Mouse (Mus musculus): ENCODE data around the gene Atad1. TPM values are rescaled to one million over a fixed set of nuclear protein-coding genes. Genes with fewer than 3 reads are reported as not detected.
"Not testable (repeated sequence)": the region's sequence is repeated elsewhere in the genome, so short reads cannot be mapped to it uniquely, and the experiment has no call there.

Atad1 gene
- 66.8 and 70.7 TPM in 2 replicates for polyA plus RNA-seq (2012; rRNA removed)

DNA sequence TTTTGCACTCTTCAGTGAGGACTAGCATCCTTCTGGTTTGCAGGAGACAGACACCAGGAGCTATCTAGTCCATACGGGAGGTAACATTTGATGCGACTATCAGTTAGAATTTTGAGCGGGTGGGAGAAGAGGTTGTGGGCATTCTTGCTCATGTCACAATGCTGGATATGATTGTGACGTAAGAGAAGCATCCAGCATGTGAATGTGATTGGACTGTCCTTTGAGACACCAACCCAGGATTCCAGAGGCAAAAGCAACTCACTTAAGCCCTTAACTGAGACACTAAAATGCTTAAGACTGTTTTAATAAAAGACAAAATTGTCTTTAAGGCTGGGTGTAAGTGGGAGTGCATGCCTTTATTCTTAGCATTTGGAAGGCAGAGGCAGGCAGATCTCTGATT, at the start of gene Atad1:
Gene Atad1 (minus strand): TSS at position 101 of the 400 bp plus-strand sequence.
- DNase-seq (ENCODE audit: extremely low spot score in 1 of 2, low spot score in 1 of 2), result no peak

DNA sequence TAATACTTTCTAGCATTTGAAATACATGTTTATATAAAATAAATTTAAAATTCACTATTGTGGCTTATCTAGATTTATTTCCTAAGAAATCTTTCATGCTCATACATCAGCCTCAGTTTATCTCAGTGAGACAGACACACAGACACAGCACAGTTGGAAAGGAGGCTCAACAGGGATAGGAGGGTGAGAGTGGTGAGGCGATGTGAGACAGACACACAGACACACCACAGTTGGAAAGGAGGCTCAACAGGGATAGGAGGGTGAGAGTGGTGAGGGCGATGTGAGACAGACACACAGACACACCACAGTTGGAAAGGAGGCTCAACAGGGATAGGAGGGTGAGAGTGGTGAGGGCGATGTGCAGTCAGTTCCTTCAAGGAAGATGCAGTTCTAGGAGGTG, 48.4 kb upstream of the Atad1 start:
- not testable (repeated sequence) for DNase-seq (ENCODE audit: extremely low spot score in 1 of 2, low spot score in 1 of 2)

DNA sequence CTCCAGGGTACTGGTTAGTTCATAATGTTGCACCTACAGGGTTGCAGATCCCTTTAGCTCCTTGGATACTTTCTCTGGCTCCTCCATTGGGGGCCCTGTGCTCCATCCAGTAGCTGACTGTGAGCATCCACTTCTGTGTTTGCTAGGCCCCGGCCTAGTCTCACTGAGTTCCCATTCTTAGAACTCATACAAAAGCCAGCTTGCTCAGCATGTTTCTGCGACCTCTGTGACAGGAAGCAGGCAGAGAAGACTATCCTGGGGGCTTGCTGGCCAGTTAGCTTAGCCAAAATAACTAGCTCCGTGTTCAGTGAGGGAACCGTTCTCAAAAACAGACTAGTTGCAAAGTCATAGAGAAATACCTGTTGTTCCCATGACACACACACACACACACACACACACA, 47.8 kb upstream of the Atad1 start:
- DNase-seq (ENCODE audit: extremely low spot score in 1 of 2, low spot score in 1 of 2), result peak in 1 of 2 experiments; percentile 23

DNA sequence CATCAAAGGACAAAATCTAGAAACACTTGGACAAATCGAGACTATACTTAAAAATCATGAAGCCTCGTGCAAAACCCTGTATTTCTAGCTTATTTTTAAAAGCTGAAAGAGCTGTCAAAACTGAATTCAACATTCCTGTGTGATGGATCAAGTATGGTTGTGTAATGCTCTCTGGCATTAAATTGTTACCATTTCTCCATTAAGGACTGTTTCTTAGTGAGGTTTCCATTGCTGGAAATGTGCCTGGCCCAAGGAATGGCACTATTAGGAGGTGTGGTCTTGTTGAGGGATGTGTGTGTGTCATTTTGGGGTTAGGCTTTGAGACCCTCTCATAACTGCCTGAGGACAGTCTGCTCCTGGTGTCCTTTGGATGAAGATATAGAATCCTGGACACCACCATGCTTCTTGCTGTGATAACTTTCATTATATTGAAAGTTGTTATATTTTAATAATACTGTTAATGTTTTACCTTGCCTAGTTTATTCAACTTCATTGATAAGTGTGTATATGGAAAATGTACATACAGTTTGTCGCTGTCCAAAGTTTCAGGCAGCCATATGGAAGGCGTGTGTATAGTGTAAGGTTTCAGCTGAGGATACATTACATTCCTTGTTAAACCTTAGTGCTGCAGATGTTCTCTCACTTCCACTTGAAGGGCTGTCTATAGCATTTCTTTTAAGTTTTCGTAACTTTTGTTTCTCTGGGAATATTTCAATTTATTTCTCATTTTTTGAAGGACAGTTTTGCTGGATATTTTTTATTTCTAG, 41.9 kb upstream of the Atad1 start:
- DNase-seq (ENCODE audit: extremely low spot score in 1 of 2, low spot score in 1 of 2), result no peak

DNA sequence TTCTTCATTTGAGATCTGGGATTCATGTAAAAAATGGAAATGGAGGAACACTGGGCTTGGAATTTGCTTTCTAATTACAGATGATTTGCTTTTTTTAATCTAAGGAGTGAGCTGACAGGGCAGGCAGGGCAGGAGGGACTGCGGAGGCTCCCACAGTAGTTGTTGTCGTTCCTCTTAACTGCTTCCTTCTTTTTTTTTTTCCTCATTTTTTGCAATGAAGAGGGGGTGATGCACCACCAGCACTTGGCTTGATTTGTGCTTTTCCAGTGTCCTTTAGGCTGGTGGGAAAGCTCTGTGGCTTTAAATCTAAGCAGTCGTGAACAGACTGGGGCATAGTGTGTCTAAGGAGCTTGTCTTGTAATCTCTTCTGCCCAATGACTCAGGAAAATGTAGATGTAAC, 39.5 kb upstream of the Atad1 start:
- no peak for DNase-seq (ENCODE audit: extremely low spot score in 1 of 2, low spot score in 1 of 2)

DNA sequence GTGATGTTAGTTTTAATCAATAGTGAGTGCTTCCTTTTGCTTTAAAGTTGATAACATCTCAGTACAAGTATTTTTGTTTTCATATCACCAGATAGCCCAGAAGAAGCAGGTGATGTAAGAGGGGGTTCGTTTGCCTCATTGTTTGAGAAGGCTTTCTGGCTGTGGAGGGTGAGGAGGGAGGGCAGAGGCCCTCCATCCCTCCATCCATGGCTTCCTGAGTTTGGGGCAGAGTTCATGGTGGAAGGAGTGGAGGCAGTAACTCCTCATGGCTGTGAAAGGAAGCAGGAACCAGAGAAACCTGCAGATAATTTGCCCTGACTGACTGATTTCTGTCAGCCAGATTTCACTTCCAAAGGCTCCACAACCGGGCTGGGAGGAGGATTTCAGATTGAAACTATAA, 38.8 kb upstream of the Atad1 start:
- no peak for DNase-seq (ENCODE audit: extremely low spot score in 1 of 2, low spot score in 1 of 2)

DNA sequence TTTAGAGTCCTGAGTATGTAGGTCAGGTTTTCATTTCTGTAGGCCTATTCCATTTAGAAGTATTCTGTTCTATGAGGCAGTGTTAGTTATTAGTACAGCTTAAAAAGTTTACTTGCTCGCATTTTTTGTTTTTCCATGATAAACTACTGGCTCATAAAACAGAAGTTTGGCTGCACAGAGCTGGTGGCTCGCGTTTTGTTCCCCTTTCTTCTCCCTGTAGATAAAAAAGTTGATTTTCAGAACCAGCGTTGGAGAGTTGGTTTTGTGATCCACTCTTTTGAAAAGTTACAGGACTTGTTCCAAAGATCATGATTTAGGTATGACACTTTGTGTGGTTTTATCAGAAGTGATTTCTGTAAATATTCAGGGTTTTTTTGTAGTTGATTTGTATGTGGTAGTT, 22.9 kb upstream of the Atad1 start:
- no peak for DNase-seq (ENCODE audit: extremely low spot score in 1 of 2, low spot score in 1 of 2)

DNA sequence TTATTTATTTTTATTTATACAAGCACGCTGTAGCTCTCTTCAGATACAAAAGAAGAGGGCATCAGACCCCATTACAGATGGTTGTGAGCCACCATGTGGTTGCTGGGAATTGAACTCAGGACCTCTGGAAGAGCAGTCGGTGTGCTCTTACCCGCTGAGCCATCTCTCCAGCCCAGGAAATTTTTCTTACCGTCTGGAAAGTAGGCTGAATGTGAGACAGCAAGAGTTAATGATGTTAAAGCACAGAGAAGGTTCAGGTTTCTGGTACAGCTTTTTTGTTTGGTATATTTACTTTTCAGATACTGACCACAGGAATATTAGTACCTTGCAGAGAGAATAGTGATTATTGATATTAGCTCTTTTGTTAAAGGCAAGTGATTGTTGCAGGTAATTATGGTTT, 21.6 kb upstream of the Atad1 start:
- DNase-seq (ENCODE audit: extremely low spot score in 1 of 2, low spot score in 1 of 2), result no peak

DNA sequence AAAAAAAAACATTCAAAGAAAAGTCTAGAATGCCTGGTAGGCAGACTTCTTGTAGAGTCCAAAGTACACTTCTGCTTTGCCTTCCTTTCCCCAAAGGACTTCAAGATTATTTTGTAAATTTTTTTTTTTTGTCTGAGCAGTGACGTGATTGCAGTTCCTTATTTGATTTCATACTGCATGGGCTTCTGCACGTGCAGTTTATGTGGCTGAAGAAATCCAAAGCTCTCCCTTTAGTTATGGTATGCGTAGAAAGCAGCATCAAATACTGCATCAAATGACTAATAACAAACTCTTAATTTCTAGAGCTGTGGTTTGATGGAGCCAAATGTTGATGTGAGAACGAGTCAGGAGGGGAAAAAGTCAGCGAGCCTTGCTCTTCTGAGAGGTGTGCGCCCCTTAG, 20.9 kb upstream of the Atad1 start:
- DNase-seq (ENCODE audit: extremely low spot score in 1 of 2, low spot score in 1 of 2), result no peak

DNA sequence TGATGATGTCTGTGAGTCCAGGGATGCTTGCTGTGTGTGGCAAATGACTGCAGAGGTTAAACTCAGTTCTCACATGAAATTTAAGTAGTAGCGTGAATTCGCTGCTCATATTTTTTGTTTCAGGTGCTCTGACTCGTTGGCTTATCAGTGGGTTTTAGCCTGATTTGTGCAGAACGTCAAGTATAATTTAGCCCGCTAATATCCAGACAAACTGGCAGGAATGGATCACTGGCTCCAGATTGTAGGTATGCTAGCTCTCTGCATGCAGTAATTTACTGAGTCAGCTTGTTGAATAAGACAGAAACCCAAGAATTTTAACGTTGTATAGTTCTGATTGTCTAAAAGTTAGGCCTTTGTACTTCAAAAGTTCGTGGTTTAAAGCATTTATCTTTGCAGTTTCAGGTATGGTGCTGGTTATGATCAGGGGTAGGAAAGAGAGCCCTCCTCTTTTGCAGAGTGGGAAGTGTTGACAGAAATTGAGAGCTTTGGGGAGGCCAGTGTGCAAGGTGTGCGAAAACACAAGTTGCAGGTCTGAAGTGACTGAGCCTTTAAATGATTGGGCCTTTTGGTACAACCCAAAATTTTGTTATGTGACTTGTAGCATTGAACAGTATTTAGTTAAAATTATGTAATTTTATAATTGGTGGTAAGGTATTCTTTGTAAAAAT, 19.9 kb upstream of the Atad1 start:
- no peak for DNase-seq (ENCODE audit: extremely low spot score in 1 of 2, low spot score in 1 of 2)

DNA sequence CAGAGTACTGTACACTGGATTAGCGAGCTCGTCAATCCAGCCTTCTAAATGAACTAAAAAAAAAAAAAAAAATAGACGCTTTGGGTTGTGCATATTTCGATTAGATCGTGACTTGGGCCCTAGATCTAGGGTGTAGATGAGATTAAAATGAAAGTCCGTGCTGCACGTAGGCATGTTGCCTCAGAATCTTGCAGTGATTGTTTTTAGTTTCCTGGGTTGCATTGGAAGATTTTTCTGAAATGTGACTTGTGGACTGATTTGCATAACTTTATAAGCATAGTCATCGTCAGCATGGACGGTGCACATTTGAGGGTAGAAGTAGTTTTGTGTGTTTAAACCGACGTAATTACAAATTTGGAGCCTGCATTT, 19.2 kb upstream of the Atad1 start:
- DNase-seq (ENCODE audit: extremely low spot score in 1 of 2, low spot score in 1 of 2), result no peak

DNA sequence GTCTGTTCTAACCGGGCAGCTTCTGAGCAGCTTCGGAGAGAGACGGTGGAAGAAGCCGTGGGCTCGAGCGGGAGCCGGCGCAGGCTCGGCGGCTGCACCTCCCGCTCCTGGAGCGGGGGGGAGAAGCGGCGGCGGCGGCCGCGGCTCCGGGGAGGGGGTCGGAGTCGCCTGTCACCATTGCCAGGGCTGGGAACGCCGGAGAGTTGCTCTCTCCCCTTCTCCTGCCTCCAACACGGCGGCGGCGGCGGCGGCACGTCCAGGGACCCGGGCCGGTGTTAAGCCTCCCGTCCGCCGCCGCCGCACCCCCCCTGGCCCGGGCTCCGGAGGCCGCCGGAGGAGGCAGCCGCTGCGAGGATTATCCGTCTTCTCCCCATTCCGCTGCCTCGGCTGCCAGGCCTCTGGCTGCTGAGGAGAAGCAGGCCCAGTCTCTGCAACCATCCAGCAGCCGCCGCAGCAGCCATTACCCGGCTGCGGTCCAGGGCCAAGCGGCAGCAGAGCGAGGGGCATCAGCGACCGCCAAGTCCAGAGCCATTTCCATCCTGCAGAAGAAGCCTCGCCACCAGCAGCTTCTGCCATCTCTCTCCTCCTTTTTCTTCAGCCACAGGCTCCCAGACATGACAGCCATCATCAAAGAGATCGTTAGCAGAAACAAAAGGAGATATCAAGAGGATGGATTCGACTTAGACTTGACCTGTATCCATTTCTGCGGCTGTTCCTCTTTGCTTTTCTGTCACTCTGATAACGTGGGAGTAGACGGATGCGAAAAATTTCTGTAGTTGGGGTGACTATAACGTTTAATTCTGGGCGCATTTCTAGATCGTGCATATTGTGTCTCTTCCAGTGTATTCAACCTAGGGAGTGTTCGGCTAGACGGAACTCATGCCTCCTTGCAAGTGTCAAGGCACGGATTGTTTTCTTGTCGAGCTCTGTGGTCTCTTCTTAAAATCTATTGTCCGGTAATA, 18.5 kb upstream of the Atad1 start:
- no peak for DNase-seq (ENCODE audit: extremely low spot score in 1 of 2, low spot score in 1 of 2)

DNA sequence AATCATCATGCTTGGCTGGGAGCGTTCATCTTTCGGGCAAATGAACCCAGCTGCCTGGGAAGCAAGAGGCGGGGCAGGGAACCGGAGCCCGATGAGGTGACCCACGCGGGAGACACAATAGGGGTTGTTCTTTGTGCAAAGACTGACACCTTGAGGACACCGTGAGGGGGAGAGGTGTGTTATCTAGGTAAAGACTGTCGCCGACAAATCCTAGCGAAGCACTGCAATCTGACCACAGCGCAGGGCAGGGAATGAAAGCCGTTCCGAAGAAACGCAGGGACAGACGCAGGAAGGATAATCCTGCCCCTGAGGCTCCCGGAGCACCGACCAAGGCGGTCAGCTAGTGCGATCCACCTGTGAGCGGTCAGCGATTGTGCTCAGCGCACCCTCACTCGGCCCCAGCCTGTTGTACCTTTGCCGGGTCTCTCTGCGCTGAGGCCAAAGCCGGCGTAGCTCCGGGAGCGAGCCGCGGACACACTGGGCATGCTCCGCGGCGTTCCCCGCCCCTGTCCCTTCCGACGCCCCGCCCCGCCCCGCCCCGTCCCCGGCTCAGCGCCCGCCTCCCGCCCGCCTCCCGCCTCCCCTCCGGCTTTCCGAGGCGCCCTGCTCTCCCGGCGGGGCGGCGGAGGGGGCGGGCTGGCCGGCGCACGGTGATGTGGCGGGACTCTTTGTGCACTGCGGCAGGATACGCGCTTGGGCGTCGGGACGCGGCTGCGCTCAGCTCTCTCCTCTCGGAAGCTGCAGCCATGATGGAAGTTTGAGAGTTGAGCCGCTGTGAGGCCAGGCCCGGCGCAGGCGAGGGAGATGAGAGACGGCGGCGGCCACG, 17.5 kb upstream of the Atad1 start, which contains the start of gene Pten:
Gene Pten (plus strand): TSS at position 598 of the 826 bp plus-strand sequence.
- peak; percentile 90 to 97 for DNase-seq (ENCODE audit: extremely low spot score in 1 of 2, low spot score in 1 of 2)

DNA sequence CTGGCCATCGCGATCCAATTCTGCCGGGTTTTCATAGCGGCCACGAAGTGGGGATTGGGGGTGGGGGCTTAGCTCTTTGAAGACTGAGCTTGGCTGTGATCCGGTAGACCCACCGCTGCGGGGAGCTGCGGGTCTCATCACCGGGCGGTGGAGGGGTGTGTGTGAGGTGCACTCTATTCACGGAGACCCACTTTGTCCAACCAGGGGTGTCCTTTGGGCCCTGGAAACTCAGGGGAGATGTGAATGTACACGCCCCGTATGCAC, 17.0 kb upstream of the Atad1 start:
- DNase-seq (ENCODE audit: extremely low spot score in 1 of 2, low spot score in 1 of 2), result no peak

DNA sequence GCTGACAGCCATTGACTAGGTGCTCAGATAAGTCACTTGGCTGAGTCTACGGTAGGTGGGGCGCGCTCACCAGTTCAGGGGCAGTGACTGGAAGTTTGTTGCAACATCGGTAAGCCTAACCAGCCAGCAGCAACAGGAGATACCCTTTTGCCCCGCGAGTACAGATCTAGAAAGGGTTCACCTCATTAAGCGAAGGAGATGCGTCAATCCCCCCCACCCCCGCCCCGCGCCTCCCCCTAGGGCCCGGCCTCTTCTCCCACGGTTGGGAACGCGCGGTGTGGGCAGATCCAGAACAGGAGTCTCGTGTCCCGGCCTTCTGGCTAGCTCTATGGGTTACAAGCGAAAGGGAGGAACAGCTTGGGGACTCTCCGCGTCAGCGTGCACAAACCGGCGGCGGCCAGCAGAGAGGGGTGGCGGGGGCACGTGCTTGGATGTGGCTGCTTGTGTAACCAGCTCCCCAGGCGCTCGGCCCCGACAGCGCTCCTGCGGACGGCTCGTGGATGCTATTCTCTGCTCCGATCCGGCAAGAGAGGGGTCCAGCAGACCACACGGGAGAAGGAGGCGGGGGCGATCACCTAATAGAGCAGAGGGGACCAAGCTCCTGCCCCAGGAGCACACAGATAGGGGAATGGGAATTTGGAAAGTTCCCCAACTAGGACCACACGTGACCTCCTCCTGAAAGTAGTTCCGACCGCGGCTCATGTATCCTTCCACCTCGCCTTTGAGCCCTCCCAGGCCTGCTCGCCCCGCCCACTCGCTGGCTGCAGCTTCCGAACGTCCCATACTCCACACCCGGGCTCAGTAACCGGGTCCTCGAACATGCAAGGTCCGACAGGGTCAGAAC, 16.4 kb upstream of the Atad1 start:
- DNase-seq (ENCODE audit: extremely low spot score in 1 of 2, low spot score in 1 of 2), result peak; percentile 93 to 97

DNA sequence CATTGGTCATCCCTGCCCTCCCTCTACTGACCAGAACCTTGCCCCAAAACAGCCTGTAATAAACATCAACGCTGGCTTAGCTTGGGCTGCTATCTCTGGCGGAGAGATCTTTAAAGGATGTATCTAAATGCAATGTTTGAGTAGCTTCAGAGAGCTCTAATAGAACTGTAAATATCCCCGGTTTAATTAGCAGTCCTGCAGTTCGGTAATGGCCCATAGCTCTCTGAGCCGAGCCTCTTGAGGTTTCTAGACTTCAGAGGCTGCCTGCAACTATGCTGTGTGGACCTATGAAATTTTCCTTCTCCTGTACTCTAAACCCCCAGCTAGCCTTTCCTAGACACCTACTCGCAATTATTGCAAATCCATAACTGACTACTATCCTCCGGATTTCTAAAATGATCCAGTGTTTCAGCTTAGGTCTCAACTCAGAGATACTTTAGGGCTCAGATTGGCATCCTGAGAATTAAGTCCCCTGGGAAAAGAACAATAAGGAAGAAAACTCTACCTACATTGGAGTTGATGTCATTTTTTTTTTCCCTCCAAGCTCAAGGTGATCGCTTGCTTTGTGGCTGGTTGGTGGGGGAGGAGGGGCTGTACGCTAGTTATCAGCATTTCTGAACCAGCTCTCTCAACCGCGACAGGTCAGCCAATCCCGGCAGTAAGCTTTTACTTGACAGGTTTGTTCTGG, 15.7 kb upstream of the Atad1 start:
- no peak for DNase-seq (ENCODE audit: extremely low spot score in 1 of 2, low spot score in 1 of 2)

DNA sequence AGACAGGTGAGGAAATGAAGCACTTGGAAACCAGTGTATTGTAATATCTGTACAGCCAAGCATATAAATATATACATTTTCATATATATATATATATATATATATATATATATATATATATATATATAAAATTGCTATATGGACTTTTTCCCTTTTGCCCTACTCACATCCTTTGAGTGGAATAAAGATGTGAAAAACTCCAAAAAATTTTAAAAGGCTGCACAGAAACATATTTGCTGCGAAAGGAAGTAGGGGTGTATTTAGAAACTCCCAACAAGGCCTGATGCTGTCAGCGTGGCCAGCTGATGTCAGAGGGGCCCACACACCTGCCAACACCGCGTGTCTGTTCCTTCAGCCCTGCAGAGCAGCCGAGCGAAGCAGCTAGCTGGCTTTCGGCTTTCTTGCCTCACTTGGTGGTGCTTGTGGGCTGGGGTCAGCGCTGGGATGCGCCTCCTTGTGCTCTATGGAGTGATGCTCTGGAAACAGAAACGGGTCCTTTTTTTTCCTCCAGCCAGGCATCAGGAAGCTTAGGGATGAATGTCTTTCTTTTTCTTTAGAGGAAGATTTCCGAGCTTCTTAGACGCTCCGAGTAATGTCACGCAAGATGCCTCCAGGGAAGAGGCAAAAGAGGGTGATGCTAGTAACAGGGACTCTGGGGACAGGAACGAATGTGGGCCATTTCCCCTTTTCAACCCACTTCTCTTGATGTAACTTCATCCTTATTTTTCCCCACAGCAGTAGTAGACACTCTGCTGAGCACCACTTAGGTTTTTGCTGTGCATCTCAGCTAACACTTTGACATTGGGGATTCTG, 14.8 kb upstream of the Atad1 start:
- no peak for DNase-seq (ENCODE audit: extremely low spot score in 1 of 2, low spot score in 1 of 2)

DNA sequence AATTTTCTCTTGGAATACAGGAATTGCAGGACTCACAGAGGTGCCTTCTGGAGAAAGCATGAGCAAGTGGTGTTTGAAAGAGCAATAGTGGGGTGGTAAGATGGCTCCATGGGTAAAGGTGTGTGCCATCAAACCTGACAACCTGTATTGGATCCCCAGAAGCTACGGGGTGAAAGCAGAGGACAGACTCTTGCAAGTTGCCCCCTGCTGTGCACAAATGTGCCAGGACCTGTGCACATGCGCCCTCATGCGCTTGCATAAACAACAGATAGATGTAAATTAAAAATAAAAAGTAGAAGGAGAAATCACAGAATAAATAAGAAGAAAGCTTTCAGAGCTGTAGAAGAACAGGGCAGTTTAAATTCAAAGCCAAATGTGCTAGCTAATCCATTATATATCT, 13.8 kb upstream of the Atad1 start:
- DNase-seq (ENCODE audit: extremely low spot score in 1 of 2, low spot score in 1 of 2), result no peak

Data from frontal cortex, adult 2 months (tissue).